Mouse (Mus musculus) MN1 (cell line): ENCODE results near the gene Ggta1.
"Not testable (repeated sequence)": the region's sequence is repeated elsewhere in the genome, so short reads cannot be mapped to it uniquely, and the experiment has no call there.

Experiments used
- DNase-seq: peaks from one replicate; pipeline ENCODE4 v3.0.0-alpha.2; 2016; ENCODE audit warnings: low spot score

Ggta1 gene

DNA sequence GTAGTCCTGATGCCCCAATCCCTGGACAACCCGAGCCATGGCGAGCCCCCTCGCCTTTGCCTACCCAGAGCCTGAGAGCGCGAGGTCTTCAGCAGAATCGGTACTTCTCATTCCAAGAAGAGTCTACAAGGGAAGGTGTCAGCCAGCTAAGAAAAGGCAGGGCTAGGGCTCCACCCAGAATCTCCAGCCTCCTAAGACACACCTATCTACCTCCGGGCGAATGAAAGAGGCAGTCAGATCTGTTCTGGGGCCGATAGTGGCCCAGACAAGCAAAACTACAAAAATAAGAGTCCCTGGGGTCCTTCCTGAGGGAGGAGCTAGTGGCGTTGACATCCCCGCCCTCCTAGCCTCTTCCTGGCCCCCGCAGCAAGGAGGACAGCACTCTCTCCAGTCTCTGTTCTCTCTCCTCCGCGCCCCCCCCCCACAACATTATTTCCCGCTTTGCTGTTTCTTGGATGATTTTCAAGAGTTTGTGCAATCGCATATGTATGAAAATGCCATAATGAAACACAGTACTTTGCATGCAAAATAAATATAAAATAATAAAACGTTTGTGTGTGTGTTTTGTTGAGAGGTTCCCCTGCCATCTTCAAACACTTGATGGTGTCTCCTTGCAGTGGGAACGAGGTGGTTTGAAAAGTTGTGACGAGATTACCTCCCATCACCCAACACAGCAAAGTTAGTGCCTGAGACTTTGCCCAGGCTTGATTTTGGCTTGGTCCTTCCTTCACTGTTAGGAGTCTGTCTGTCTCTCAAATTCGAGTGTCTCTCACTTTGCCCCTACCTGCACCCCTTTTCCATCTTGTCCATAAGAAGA lies 1.7 kb downstream of the Ggta1 start:
- DNase-seq = peak; percentile 56

DNA sequence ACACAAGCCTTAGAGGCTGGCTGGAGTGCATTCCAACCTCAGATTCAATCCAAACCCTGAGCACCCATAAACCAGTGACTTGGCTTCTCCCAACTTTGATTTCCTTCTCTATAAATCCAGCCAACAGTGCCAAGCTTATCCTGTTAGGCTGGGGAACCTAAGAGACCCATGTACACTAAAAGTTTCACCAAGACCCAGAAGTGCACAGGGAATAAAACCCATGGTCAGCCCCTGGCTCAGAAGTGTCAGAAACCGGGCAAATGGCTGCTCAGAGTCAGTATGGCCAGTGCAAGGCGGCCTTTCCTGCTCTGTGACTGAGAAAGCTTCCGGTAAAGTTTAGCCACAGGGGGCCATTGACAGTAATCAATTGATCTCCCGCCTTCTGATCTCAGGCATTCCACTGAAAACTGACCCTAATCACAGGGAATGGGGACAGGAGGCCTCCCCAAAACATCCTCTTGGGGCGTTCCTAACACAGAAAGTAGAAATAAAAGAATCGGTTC lies 2.6 kb downstream of the Ggta1 start:
- DNase-seq = no peak

DNA sequence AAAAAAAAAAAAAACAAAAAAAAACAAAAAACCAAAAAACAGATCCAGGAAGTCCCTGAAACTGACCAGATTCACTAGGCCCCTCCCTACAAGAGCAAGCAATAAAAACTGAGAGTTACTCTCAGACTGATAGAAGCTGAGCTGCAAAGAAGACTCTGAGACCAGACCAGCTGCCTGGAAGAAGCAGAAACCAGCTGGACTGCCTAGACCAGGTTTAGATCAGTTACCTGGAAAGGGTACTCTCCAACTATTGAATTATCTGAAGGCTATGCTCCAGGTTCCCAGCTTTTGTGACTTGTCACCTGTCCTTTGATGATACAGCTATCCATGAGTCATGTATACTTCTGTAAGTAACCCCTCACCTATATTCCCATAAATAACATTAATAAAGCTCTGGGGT lies 3.7 kb downstream of the Ggta1 start:
- DNase-seq = no peak

DNA sequence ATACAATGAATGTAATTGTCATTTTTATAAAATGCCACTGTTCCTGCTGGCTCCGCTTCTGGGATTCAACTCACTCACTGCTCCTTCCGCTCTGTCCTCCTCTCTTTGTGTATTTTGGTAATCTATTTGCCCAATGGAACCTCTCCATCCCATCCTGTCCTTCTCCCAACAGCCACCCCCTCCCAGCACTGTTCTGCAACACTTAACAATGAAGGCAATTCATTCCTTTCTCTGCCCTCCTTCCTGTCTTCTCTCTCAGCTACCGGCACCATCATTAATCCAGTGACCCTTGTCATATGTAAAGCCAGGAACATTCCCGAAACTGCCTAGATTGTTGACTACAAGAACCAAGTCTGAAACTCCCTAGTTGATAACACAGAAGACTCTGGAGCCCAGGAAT lies 4.6 kb downstream of the Ggta1 start:
- no peak for DNase-seq

DNA sequence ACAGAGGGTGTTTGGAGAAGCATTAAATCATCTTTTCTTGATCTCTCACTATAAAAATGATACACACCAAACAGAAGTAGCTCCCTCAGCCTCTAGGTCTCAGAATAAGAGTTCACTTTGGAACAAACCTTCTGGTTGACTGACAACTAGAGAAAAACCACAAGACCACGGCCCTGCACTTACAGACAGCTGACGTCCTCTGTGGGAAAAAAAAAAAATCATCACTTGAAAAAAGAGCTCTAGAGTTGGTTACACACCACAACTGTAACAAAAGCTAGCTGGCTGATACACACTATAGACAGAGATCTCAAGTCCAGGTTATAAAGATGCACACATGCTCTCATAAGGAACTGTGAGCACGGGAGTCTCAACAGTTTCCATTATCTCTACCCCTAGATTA lies 9.3 kb downstream of the Ggta1 start:
- DNase-seq = no peak

DNA sequence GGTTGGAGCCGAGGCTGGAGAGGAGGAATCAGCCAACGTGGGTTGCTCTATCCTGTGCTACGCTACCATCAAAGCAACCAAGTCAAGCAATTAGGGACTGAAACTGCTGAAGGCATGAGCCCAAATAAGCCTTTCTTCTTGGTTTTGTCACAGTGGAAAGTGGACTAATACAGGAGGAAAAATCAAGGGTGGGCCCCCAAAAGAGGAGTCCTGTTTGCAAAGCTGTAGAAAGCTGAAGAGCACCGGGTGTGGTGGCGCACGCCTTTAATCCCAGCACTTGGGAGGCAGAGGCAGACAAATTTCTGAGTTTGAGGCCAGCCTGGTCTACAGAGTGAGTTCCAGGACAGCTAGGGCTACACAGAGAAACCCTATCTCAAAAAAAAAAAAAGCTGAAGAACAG lies 10.3 kb downstream of the Ggta1 start:
- not testable (repeated sequence) for DNase-seq

DNA sequence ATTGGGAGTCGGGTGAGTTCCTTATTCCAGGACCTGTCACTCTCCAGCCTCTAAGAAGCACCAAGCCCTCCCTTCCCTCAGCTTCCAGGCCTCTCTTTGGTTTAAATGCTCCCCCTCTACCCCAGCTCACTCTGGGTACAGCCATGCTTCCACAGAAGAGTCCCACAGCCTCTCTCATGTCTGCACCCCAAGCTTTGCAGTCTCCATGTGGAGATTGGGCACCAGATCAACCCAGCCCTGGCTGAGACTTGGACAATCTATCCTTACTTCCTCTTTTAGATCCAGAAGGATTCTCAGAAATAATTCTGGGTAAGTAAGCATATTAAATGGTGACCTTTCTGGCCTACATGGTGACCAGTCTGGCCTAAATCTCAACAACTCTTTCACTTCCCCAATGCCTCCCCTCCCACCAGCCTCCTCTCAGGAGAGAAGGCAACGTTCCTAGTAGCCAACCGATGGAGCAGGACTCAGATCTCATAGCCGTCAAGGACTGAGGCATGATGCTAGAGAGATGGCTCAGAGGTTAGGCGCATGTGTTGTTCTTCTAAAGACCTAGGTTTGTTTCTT lies 11.5 kb downstream of the Ggta1 start:
- no peak for DNase-seq

DNA sequence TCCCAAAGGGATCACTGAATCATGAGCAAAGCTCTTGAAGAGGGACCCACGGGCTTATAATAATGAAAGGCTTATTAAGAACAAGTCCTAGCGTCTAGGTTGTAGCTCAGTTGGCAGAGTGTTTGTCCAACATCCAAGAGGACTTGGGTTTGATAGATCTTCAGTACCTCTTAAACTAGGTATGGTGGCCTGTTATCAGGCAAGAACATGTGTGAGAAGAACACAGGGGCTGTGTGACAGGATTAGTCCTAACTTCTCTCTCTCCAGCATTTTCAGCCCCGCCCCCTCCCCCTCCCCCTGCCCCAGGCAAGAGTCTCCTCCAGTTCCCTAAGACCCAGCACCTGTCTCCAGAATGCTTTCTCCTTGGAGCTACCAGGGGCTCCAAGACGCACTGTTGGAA lies 12.2 kb downstream of the Ggta1 start:
- DNase-seq = no peak

DNA sequence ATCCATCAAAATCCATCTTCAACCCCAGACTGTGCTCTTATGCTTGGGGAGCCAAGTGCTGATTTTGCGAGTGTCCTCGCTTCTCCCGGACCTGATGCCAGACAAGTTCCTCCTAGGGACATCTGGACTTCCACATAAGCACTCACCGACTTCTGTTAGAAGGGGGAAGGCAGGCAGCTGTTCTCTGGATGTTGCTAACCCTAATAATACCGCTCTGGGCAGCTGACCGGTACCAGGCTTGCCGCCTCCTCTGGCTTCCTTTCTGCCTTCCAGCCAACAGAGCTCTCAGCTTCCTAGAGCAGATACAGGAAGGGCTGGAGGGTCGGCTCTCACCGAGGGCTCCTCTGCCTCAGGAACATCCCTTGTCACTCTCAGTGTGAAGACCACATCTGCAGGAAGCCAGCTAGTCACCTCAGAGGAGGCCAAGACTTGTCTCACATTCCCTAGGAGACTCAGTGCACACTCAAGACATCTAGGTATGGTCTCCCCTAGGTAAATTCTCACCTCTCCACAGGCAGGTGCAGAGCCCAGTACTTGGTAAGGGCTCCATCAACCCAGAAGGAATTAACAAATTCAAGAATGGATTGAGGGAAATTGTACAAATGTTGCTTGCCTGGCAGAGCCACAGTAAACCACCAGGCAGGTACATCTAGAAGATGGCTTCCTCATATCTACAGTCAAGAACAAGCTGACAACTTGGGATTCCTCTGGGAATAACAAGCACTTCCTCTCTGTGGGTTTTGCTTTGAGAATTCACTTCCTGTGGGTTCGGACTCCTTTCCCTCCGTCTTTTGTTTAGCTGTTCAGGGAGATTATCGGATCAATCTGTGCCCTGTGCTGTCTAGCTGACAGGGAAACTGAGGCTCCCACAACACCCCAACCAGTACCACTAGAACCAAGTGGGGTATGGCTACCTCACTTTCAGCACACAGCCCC lies 13.1 kb downstream of the Ggta1 start:
- DNase-seq = no peak

DNA sequence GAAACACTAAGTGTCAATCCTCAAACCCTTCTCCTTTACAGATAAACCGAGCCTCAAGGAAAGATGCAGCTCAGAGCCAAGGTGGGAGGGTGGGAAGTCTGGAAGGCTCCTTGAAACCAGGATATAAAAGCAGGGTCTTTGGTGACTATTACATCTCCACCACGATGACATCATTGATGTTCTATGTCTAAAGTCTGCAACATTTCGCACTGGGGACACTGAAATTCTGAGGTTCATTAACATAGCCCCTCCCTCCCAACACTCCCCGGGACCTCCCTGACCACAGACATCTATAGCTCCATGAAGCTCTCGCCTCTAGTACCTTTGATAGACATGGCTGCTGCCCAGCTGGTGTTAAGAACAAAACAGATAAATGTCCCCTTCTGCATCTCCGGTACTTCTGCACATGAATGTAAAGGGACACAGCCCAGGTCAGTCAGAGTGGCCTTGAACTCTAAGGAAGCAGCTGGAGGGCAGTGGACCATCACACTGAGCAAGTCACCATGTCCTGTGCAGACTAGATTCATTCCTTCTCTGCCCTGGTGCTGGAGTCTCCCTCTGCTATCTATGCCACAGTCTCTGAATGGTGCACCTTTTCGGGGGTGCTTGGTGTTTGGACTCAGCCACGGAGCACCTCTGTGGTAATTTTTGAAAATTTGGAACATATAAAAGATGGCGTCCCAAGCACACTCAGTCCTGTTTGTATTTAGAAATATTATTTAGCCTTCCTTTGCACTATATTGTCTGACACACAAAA lies 13.9 kb downstream of the Ggta1 start:
- DNase-seq = no peak

DNA sequence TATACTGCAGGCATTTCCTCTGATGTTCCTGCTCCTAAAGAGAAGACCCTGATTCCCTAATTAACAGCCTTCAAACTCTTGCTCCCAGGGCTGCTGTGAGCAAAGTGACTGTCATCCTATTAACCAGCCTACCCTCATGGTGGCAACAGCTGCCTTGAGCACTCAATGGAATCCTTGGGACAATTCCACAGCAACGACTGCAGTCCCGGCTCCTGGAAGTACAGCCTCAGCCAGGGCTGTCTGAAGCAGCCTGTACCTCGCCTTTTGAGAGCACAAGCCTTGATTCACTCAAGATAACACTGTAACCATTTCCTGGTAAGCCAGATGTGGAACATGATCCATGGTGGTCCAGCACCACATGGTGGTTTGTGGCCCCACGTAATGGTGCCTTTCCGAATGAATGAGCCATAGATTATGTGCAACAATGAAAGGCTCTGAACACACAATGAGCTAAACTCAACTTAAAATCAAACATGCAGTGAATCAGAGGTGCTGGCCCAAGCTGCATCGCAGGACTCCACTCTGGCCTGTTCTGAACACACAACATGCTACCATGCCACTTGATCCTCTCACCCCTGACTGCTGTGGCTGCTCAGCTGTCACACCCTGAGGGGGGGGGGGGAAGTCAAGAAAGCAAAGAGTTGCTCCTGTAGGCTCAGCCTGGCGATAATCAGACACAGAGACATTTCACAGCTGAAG lies 14.7 kb downstream of the Ggta1 start:
- DNase-seq = no peak

DNA sequence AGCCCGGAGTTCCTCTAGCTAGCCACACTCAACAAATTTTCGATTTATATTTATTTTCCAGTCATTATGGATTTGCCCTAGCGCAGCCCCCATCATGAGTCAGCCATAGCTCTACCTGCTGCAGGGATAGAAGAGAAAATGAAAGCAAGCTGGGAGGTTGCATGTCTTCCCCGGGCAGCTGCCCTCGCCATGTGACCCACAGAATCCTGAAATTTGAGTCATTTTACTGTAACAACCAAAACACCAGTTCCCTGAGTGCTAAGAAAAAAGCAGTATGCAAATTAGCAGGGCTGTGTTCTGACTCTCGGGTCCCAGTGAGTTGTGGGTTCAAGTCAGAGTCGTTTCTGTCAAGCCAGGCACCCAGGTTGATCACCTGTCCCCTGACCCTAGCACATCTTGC lies 15.6 kb downstream of the Ggta1 start:
- peak; percentile 18 for DNase-seq

DNA sequence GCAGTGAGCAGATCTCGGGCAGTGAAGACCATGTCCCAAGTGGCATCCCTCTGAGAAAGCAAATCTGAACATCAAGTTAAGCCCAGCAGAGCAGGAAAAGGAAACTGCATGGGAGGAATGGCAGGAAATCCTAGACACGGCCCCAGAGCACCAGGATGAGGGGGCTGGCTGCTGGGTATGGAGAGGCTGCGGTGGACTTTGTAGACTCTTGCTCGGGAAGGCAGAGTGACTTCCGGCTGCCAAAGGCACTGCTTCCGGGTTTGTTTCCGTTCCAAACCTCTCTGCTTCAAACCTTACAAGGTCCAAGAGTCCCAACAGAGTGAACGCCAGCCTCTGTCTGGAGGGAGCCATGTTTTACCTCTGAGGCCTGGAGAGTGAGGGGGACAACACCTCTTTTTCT lies 16.2 kb downstream of the Ggta1 start:
- no peak for DNase-seq

DNA sequence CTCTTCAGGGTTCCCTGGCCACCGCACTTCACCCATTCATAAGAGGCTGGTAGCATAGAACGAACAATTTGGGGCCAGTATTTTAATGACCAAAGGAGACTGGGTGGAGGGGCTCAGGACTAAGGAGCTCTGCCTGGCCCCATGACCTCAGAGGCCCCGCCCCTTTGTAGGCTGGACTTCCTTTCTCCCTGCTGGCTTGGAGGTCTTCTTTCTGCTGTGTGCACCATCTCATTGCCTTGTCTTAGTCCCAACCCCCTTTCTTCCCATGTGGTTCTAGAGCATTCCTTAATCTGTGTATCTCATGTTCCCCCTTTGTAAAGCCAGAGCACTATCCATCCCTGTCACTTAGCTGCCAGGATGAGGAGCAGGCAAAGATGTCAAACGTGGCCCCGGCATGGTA lies 16.7 kb downstream of the Ggta1 start:
- DNase-seq = no peak

DNA sequence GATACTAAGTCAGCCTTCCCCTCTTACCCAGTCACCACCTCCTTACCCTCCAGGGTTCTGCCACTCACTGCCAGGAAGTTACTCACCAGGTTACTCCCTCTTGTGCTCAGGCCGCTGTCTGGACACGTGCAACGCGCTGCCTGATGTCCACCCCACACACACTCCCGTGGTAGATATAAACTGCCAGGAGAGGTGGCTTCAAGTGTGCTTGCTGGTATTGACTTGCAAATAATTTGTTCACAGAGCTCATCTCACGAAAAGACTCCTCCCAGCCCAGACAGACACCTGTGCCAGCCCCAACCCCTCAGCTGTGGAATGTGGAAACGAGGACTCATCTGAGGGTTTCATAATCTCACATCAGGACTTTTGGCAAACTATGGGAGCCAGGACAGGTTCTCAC lies 17.4 kb downstream of the Ggta1 start:
- no peak for DNase-seq

DNA sequence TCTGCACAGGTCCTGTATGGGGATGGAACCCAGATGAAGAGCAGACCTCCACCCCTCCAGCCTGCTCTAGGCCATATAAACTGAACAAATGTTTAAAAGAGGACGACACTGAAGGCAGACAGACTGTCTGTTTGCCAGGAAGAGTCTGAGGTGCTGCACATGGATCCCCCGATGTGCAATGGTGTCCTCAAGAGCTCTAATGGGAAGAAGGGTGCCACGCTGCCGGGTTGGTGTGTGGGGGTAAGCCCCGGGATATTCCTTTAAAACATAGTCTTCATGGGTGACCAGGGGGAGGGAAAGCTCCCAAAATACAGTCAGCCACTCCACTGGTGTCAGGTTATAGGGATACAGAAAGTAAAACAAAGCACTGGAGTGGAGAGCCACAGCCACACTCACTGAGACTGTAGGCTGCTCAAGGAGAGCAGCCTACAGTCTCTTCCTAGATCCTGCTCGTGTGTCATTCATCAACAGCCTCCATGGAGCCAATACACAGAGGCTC lies 18.2 kb downstream of the Ggta1 start:
- no peak for DNase-seq

DNA sequence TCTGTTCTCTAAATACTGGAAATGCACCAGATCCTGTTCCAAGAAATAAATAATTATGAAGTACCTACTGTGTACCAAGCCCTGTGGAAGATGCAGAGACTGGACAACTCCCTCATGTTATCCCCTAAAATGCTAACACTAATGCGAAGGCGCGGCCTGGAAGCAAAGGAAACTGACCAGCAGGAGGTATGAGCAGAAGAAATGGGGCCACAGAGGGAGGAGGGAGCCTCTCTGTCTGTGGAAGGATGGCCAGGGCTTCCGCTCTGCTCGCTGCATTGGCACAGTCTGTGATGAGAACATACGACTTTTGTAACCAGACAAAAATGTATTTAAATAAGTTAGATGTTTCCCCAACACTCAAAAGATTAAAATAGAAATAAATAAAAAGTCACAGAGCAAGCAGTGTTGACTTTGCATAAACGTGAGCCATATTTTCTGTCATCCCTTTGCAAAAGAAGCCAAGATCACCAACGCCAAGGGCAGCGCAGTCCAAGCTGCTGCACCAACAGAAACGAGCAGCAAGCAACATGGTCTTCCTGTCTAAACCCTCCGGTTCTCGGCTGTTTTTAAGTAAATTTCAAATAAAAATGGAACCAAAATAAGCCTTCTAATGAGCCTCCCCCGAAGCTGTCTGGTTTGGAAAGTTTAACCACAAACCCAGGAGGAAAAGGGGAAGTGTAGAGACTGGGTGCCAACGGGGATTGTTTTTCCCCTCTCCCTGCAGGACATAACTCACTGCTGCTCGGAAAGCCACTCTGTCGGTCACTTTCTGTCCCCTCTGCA lies 18.9 kb downstream of the Ggta1 start:
- no peak for DNase-seq

DNA sequence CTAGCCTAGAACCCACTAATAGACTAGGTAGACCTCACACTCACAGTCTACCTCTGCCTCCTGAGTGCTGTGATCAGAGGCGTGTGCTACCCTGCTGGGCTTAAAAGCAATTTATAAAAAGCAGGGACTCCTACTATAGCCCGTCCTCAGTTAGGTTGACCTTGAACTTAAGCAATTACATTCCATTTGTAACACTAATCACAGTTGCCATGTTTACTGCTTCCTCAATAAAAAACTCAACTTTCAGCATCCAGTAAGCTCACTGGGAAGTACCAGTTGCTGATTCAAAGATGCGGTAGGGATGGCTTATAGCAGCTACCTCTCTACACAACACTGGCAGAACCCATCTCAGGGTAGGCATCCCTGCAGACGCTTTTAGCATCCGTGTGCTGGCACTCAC lies 19.7 kb downstream of the Ggta1 start:
- DNase-seq = no peak

DNA sequence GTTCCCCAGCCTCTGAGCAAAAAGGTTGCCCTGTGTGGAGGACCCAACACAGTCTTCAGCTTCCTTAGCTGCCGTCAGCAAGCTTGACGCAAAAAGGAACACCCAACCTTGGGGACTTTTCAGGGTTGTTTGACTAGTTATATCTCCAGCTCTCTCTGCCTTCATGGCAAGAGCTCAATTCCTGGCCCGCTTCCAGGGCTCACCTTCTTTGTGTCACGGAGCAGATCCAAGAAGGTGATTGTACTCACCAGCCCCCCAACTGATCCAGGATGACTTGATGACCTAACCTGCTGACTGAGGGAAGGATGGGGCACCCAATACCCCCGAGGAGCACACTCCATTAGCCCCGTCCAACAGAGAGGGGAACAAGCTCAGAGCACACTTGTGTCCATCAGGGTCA lies 21.0 kb downstream of the Ggta1 start:
- no peak for DNase-seq

DNA sequence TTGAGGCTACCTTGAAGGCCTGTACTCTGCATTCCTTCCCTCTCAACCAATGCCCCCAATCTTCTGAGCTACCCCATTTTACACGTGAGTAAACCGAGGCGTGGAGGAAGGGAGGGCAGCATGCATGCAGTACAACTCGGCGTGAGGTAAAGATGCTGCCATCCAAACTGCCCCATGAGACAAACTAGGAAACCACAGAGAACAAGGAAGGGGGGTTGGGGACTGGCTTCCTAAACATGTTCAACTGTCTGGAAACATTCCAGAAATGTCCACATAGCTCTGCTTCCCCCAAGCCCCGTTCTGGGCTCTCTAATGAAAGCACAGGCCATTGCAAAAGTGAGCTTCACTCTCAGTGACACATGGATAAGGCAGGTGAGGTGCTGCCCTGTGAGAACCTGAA lies 21.6 kb downstream of the Ggta1 start:
- no peak for DNase-seq
